Mouse (Mus musculus) heart, embryonic 11.5 days (tissue): Measurements from ENCODE around the gene Gm21905. TPM values are rescaled to one million over a fixed set of nuclear protein-coding genes. Genes with fewer than 3 reads are reported as not detected.

ENCODE experiments used
- ATAC-seq: fragments of 200-750 bp; cut with Nextera tagmentation; replicated peaks from 2 replicates; pipeline ENCODE4 v1.8.0; 2017; ENCODE audit warnings: moderate library complexity; ENCODE audit not compliant: insufficient number of reproducible peaks, low FRiP score, low TSS enrichment
- H3K27ac ChIP-seq: fragments of 300-500 bp; sonication (generic); 2 replicates; pipeline ENCODE4 v1.5.1; 2014; ENCODE audit warnings: mild to moderate bottlenecking, low read depth, low read length
- H3K27me3 ChIP-seq: fragments of 300-500 bp; sonication (generic); 2 replicates; pipeline ENCODE4 v1.6.1; 2014; ENCODE audit warnings: mild to moderate bottlenecking, low read length, mixed read lengths; ENCODE audit not compliant: control insufficient read depth, insufficient read depth
- H3K36me3 ChIP-seq: fragments of 300-500 bp; sonication (generic); 2 replicates; pipeline ENCODE4 v1.6.1; 2014; ENCODE audit warnings: mild to moderate bottlenecking, low read length, moderate library complexity, mixed read lengths; ENCODE audit not compliant: control insufficient read depth, insufficient read depth
- H3K4me1 ChIP-seq: fragments of 300-500 bp; sonication (generic); 2 replicates; pipeline ENCODE4 v1.6.1; 2014; ENCODE audit warnings: low read length; ENCODE audit not compliant: control insufficient read depth, insufficient read depth
- H3K4me2 ChIP-seq: fragments of 300-500 bp; sonication (generic); 2 replicates; pipeline ENCODE4 v1.6.1; 2014; ENCODE audit warnings: mild to moderate bottlenecking, moderate library complexity
- H3K4me3 ChIP-seq: fragments of 300-500 bp; sonication (generic); 2 replicates; pipeline ENCODE4 v1.5.1; 2014; ENCODE audit warnings: low read depth, low read length
- H3K9ac ChIP-seq: fragments of 300-500 bp; sonication (generic); 2 replicates; pipeline ENCODE4 v1.6.1; 2014; ENCODE audit warnings: mild to moderate bottlenecking, low read depth, low read length, moderate library complexity
- H3K9me3 ChIP-seq: fragments of 300-500 bp; sonication (generic); replicated peaks from 2 replicates; pipeline ENCODE4 v1.6.1; 2016; ENCODE audit warnings: low read length; ENCODE audit not compliant: control insufficient read depth
- whole genome bisulfite sequencing: fragments of 180-500 bp; shearing (Covaris S2); extraction: QIAGEN DNeasy Blood & Tissue Kit; methylation state at CpG from one replicate; pipeline ENCODE4 v1.1.7; 2014; ENCODE audit not compliant: insufficient replicate concordance; 5-methylcytosine and 5-hydroxymethylcytosine counted together
- polyA plus RNA-seq: library from polyadenylated mRNA; unstranded; fragments of >200 nt; fragmentation: Nextera tagmentation; extraction: Ambion mirVana; gene quantifications from 2 replicates; pipeline ENCODE4 v1.2.1, GENCODE M21; 2014

Gene Gm21905
- polyA plus RNA-seq: not detected in 2 replicates

DNA sequence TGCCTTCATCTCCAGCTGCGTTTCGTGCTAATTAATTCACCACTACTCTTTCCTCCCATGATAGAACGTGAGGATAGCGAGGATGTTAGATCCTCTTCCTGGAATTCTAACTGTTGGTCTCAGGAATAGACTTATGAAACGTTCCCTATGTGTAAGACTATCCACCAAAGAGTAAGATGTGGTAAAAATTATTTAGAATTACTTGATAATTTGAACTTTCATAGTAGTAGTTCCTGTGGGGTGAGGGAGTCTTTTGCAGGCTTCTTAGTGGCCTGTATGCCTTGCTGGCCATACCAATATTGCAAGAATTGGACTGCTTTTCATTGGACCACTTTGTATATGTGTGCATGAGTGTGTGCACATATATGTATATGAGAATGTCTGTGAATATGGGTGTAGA lies at the start of gene Gm21905:
Gm21905 (minus strand) TSS at position 101 of the 400 bp plus-strand sequence.
- Histone ChIP-seq H3K4me1 (no peaks in the 10 kb centered on the region), H3K9me3 (no peaks in the 10 kb centered on the region), H3K9ac (no peak within 1 kb of the TSS), H3K27ac (no peak within 1 kb of the TSS), H3K4me3 (no peak within 1 kb of the TSS), H3K27me3 (no peaks in the 10 kb centered on the region), H3K4me2 (no peak within 1 kb of the TSS), H3K36me3 (no peaks in the 10 kb centered on the region)
- no peak for ATAC-seq
- 73% methylated on average over 5 of the region's 5 CpGs for WGBS

- Histone ChIP-seq H3K4me2 (no peak overlapping the region), H3K27ac (no peak overlapping the region), H3K36me3 (no peaks in the 10 kb centered on the region), H3K9ac (no peak overlapping the region), H3K4me1 (no peaks in the 10 kb centered on the region), H3K27me3 (no peaks in the 10 kb centered on the region), H3K9me3 (no peaks in the 10 kb centered on the region), H3K4me3 (no peak overlapping the region)
- no peak for ATAC-seq
Observed at GRCm38 (mm10) chr5:67990426-67990825, 44.2 kb upstream of the Gm21905 start.

DNA sequence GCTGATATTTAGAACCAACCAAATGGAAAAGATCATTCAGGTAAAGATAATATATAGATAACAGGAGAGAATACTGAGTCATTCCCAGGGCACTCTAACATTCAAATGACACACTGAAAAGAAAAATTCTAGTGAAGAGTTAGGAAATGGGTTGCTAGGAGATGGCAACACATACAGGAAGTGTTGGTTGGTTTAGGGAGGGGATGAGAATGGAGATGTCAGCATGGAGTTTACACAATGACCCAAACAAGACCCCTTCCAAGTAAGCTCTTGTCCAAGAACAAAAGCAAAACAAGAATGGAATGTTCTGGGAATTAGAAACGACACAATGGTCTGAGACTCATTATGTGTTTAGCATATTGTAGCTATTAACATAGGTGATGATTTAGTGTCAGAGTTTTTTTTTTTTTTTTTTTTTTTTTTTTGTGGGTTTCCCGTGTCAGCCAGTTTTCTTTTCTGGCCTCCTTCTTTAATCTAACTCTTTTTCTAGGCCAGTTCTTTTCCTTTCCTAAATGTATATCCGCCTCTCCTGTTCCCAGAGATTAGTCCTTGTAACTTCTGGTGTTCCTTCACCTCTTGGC lies 35.8 kb upstream of the Gm21905 start:
- Histone ChIP-seq H3K36me3 (no peaks in the 10 kb centered on the region), H3K9ac (no peak overlapping the region), H3K9me3 (no peaks in the 10 kb centered on the region), H3K4me3 (no peak overlapping the region), H3K27me3 (no peaks in the 10 kb centered on the region), H3K4me2 (no peak overlapping the region), H3K27ac (no peak overlapping the region), H3K4me1 (no peaks in the 10 kb centered on the region)
- 66% methylated on average over 3 of the region's 3 CpGs for WGBS
- ATAC-seq: no peak

- no peak overlapping the region for H3K4me2 ChIP-seq
- no peak overlapping the region for H3K27ac ChIP-seq
- ATAC-seq: no peak
- no peak overlapping the region for H3K9ac ChIP-seq
- no peak overlapping the region for H3K4me3 ChIP-seq
- no peaks in the 10 kb centered on the region for H3K9me3 ChIP-seq
- no peaks in the 10 kb centered on the region for H3K27me3 ChIP-seq
- H3K36me3 ChIP-seq: no peaks in the 10 kb centered on the region
- WGBS: 77% methylated on average over 7 of the region's 7 CpGs
- no peaks in the 10 kb centered on the region for H3K4me1 ChIP-seq
Observed at GRCm38 (mm10) chr5:67969536-67969935, 23.3 kb upstream of the Gm21905 start.

DNA sequence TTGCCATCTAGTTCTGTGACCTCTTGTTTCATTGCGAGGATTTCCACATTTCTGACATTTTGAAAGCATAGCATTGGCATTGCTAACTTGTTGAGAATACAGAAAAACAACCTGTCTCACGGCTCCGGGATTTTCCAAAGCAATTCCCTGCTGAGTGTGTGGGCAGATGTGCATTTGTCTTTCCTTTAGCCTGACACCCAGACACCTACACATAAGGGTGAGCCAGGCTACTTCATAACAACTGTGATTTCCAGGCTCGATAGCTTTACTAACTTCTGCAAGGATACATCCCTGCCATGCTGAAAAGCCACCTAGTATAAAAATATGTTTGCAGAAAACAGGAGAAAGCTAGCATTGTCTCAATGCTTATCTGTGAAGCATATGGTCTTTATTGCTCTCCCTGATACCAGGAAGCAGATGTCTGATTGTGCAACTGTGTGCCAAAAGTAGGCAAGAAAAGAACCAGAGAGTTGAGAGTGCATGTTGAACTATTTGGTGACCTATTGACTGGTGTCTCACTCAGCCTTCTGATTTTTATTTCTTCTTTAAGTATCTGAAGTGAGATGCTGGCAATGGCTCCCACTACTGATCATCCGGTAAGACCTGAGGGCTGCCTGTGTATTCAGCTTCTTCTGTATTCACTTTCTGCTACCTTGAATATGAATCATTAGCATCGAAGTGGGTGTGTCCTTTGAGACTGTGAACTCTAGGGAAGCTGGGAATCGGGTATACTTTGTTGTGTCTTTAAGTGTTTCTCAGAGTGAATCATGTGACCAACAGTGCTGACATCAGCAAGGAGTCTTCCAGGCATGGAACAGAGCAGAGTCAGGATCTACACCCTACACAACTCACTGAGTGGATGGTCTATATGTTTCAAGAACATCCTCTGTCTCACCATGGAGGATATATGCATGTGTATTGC lies 15.7 kb upstream of the Gm21905 start:
- no peaks in the 10 kb centered on the region for H3K27me3 ChIP-seq
- WGBS: 74% methylated on average over 7 of the region's 7 CpGs
- H3K9me3 ChIP-seq: no peaks in the 10 kb centered on the region
- no peaks in the 10 kb centered on the region for H3K4me1 ChIP-seq
- no peak overlapping the region for H3K9ac ChIP-seq
- ATAC-seq: no peak
- H3K27ac ChIP-seq: no peak overlapping the region
- H3K4me3 ChIP-seq: no peak overlapping the region
- H3K36me3 ChIP-seq: no peaks in the 10 kb centered on the region
- H3K4me2 ChIP-seq: no peak overlapping the region

DNA sequence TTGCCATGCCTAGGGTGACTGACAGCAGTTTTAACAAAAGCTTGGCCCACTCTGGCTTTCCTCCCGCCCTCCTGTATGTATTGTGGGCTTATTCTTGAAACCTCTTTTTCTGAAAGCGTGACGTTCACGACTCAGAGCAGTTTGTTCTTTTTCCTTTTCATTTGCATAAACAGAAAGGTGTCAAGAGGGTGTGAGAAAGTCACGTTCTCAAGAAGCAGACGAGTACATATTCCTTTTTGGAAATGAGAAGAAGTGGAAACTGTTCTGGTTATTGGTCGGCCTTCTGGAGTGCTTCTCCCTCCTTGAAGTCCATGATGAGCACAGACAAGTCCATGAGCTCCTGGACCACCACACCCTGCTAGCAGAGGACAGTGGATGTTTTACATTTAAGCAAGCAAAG lies 9.3 kb upstream of the Gm21905 start:
- Histone ChIP-seq H3K4me3 (no peak overlapping the region), H3K4me1 (no peaks in the 10 kb centered on the region), H3K27ac (no peak overlapping the region), H3K27me3 (no peaks in the 10 kb centered on the region), H3K9ac (no peak overlapping the region), H3K9me3 (no peaks in the 10 kb centered on the region), H3K4me2 (no peak overlapping the region), H3K36me3 (no peaks in the 10 kb centered on the region)
- no peak for ATAC-seq
- 79% methylated on average over 7 of the region's 7 CpGs for WGBS

- Histone ChIP-seq H3K4me2 (no peak overlapping the region), H3K36me3 (no peaks in the 10 kb centered on the region), H3K27ac (no peak overlapping the region), H3K4me3 (no peak overlapping the region), H3K9ac (no peak overlapping the region), H3K9me3 (no peaks in the 10 kb centered on the region), H3K27me3 (no peaks in the 10 kb centered on the region), H3K4me1 (no peaks in the 10 kb centered on the region)
- no peak for ATAC-seq
- 63% methylated on average over 4 of the region's 4 CpGs for WGBS
Observed at GRCm38 (mm10) chr5:67954097-67954496, 7.9 kb upstream of the Gm21905 start.

DNA sequence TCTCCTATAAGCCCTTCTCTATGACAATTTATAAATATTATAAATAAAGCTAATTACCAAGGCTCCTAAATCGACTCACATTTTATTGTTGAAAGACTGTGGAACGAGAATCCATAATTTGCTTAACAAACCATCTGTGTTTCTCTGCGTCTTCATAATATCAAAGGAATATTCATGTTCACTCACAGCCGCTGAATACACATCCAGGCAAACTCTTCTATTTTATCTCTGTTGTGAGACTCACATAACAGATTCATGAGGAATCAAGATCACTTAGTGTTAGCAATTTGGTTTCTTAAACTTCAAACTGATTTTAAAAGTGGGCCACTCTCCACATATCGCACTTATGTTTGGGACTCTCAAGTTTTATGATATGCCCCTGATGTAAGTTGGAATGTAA lies 1.9 kb upstream of the Gm21905 start:
- H3K4me1 ChIP-seq: no peaks in the 10 kb centered on the region
- no peak overlapping the region for H3K9ac ChIP-seq
- no peaks in the 10 kb centered on the region for H3K27me3 ChIP-seq
- H3K4me3 ChIP-seq: no peak overlapping the region
- 83% methylated on average over 5 of the region's 5 CpGs for WGBS
- no peak overlapping the region for H3K27ac ChIP-seq
- ATAC-seq: no peak
- H3K4me2 ChIP-seq: no peak overlapping the region
- no peaks in the 10 kb centered on the region for H3K9me3 ChIP-seq
- H3K36me3 ChIP-seq: no peaks in the 10 kb centered on the region

- no peak overlapping the region for H3K27ac ChIP-seq
- ATAC-seq: no peak
- H3K9me3 ChIP-seq: no peaks in the 10 kb centered on the region
- H3K4me3 ChIP-seq: no peak overlapping the region
- H3K36me3 ChIP-seq: no peaks in the 10 kb centered on the region
- H3K27me3 ChIP-seq: no peaks in the 10 kb centered on the region
- H3K4me1 ChIP-seq: no peaks in the 10 kb centered on the region
- no peak overlapping the region for H3K4me2 ChIP-seq
- H3K9ac ChIP-seq: no peak overlapping the region
Observed at GRCm38 (mm10) chr5:67947006-67947405, 785 bp upstream of the Gm21905 start.
